Mouse (Mus musculus) layer of hippocampus, postnatal 10 days (tissue): ENCODE data around the gene Prss30. TPM values are rescaled to one million over a fixed set of nuclear protein-coding genes. Genes with fewer than 3 reads are reported as not detected.
"Not testable (repeated sequence)": the region's sequence is repeated elsewhere in the genome, so short reads cannot be mapped to it uniquely, and the experiment has no call there.

Experiments
- DNase-seq, 2 experiments: peaks; one replicate each; pipeline ENCODE4 v3.0.0; 2021; ENCODE audit warnings: low spot score in 2 of 2
- total RNA-seq, 2 experiments: library from RNA; stranded (reverse); gene quantifications; 2 replicates each; pipeline ENCODE4 v1.2.3; 2021

The Prss30 gene
- total RNA-seq, 2 experiments from 2014 or later: 0.45 TPM; not detected in 1

- DNase-seq: no peak
Measured at GRCm38 (mm10) chr17:23989802-23990201, 9.4 kb upstream of the Prss30 start.

GRCm38 (mm10) chr17:23984989-23985388 lies 4.6 kb upstream of the Prss30 start:
- DNase-seq: no peak

GRCm38 (mm10) chr17:23982912-23983311 lies 2.5 kb upstream of the Prss30 start:
- DNase-seq: no peak

- no peak for DNase-seq
Measured at GRCm38 (mm10) chr17:23979471-23979870, 895 bp downstream of the Prss30 start.

- no peak for DNase-seq
Measured at GRCm38 (mm10) chr17:23976665-23977064, 3.7 kb downstream of the Prss30 start.

- DNase-seq: no peak
Measured at GRCm38 (mm10) chr17:23971315-23971714, 9.1 kb downstream of the Prss30 start.

- peak; percentile 69 to 76 for DNase-seq
Measured at GRCm38 (mm10) chr17:23969231-23969630, 11.1 kb downstream of the Prss30 start.

- no peak for DNase-seq
Measured at GRCm38 (mm10) chr17:23968780-23969179, 11.6 kb downstream of the Prss30 start.

- DNase-seq: no peak
Measured at GRCm38 (mm10) chr17:23966658-23967401, 13.5 kb downstream of the Prss30 start.

- DNase-seq: peak; percentile 17 to 21
Measured at GRCm38 (mm10) chr17:23965805-23966425, 14.5 kb downstream of the Prss30 start.

GRCm38 (mm10) chr17:23961573-23962122 lies 18.7 kb downstream of the Prss30 start:
- DNase-seq: no peak

GRCm38 (mm10) chr17:23960084-23960738 lies 20.2 kb downstream of the Prss30 start:
- DNase-seq: peak; percentile 88 to 91

GRCm38 (mm10) chr17:23955174-23955573 lies 25.2 kb downstream of the Prss30 start, which contains the start of gene Sbpl:
Gene Sbpl, minus strand, starts transcription at chr17:23955274.
- no peak for DNase-seq

GRCm38 (mm10) chr17:23950828-23951227 lies 29.5 kb downstream of the Prss30 start:
- not testable (repeated sequence) for DNase-seq

GRCm38 (mm10) chr17:23949068-23949467 lies 31.3 kb downstream of the Prss30 start:
- no peak for DNase-seq

- DNase-seq: not testable (repeated sequence)
Measured at GRCm38 (mm10) chr17:23947486-23947885, 32.9 kb downstream of the Prss30 start.

GRCm38 (mm10) chr17:23941372-23941771 lies 39.0 kb downstream of the Prss30 start, which contains the start of gene Sbp:
Gene Sbp, plus strand, starts transcription at chr17:23941672.
- DNase-seq: no peak

GRCm38 (mm10) chr17:23931157-23931556 lies 49.2 kb downstream of the Prss30 start:
- no peak for DNase-seq

- peak; percentile 65 to 70 for DNase-seq
Measured at GRCm38 (mm10) chr17:23925090-23925493, 55.3 kb downstream of the Prss30 start.

GRCm38 (mm10) chr17:23924531-23925007 lies 55.8 kb downstream of the Prss30 start:
- DNase-seq: peak; percentile 85 to 88
